Mouse (Mus musculus) embryonic facial prominence, embryonic 11.5 days (tissue): ENCODE results near the gene Mrps36. TPM values are rescaled to one million over a fixed set of nuclear protein-coding genes. Genes with fewer than 3 reads are reported as not detected.

Experiments
- ATAC-seq: fragments of 200-750 bp; cut with Nextera tagmentation; replicated peaks from 2 replicates; pipeline ENCODE4 v1.8.0; 2017; ENCODE audit warnings: low read depth; ENCODE audit not compliant: insufficient number of reproducible peaks, low FRiP score, low TSS enrichment
- DNase-seq: peaks from one replicate; pipeline ENCODE4 v3.0.0-alpha.2; 2015; ENCODE audit warnings: low spot score
- H3K27ac ChIP-seq: fragments of 300-500 bp; sonication (generic); replicated peaks from 2 replicates; pipeline ENCODE4 v1.5.1; 2014; ENCODE audit warnings: mild to moderate bottlenecking, low read depth, low read length, control low read depth
- H3K27me3 ChIP-seq: fragments of 300-500 bp; sonication (generic); 2 replicates; pipeline ENCODE4 v1.6.1; 2014; ENCODE audit warnings: mild to moderate bottlenecking, low read length, moderate library complexity, mixed read lengths; ENCODE audit not compliant: control insufficient read depth, insufficient read depth
- H3K36me3 ChIP-seq: fragments of 300-500 bp; sonication (generic); replicated peaks from 2 replicates; pipeline ENCODE4 v1.6.1; 2014; ENCODE audit warnings: low read depth, mild to moderate bottlenecking, low read length, moderate library complexity, mixed read lengths; ENCODE audit not compliant: control insufficient read depth, insufficient read depth
- H3K4me1 ChIP-seq: fragments of 300-500 bp; sonication (generic); 2 replicates; pipeline ENCODE4 v1.6.1; 2014; ENCODE audit warnings: low read length, mixed read lengths; ENCODE audit not compliant: control insufficient read depth, insufficient read depth
- H3K4me2 ChIP-seq: fragments of 300-500 bp; sonication (generic); 2 replicates; pipeline ENCODE4 v1.6.1; 2014; ENCODE audit warnings: low read depth, mild to moderate bottlenecking, control low read depth, low read length, moderate library complexity
- H3K4me3 ChIP-seq: fragments of 300-500 bp; sonication (generic); 2 replicates; pipeline ENCODE4 v1.5.1; 2014; ENCODE audit warnings: low read depth, low read length, control low read depth
- H3K9ac ChIP-seq: fragments of 300-500 bp; sonication (generic); replicated peaks from 2 replicates; pipeline ENCODE4 v1.6.1; 2014; ENCODE audit warnings: mild to moderate bottlenecking, control low read depth, low read length
- H3K9me3 ChIP-seq: fragments of 300-500 bp; sonication (generic); replicated peaks from 2 replicates; pipeline ENCODE4 v1.6.1; 2016; ENCODE audit warnings: mild to moderate bottlenecking, low read length, inconsistent platforms, mixed read lengths; ENCODE audit not compliant: control insufficient read depth
- WGBS: fragments of 180-500 bp; shearing (Covaris S2); extraction: QIAGEN DNeasy Blood & Tissue Kit; methylation state at CpG from one replicate; pipeline ENCODE4 v1.1.7; 2014; 5-methylcytosine and 5-hydroxymethylcytosine counted together
- polyA plus RNA-seq: library from polyadenylated mRNA; unstranded; fragments of >200 nt; fragmentation: Nextera tagmentation; extraction: Ambion mirVana; gene quantifications from 2 replicates; pipeline ENCODE4 v1.2.1, GENCODE M21; 2014

The Mrps36 gene
- polyA plus RNA-seq, 1 experiment from 2014 or later = 129 TPM

- Histone ChIP-seq H3K4me3 (no peak overlapping the region), H3K4me2 (no peak overlapping the region; the same call in 1 of the 2 replicates), H3K9me3 (no peaks in the 10 kb centered on the region), H3K9ac (no peak overlapping the region), H3K27ac (no peak overlapping the region), H3K36me3 (no peaks in the 10 kb centered on the region), H3K27me3 (no peaks in the 10 kb centered on the region), H3K4me1 (no peaks in the 10 kb centered on the region)
- no peak for ATAC-seq
- 58% methylated on average over 6 of the region's 6 CpGs for WGBS
- DNase-seq = no peak
These were observed 32.3 kb upstream of the Mrps36 start for GRCm38 (mm10) chr13:100776710-100777109.

DNA sequence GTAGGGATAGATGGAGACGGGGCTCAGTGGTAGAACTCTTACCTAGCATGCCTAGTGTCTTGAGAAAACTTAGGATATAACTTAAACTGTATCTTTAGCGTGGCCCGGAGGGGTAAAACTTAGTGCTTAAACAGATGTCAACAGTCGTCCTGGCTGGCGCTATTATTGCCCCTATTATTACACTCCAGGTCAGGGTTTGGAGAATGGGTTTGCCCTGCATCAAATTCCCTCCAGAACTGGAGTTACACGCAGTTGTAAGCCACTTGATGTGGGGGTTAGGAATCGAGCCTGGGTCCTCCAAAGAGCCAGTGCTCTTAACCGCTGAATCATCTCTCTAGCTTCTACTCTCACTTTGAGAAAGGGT lies 31.6 kb upstream of the Mrps36 start:
- peak overlapping the region; percentile 85; the same call in 1 of the 2 replicates for H3K9ac ChIP-seq
- peak; percentile 4; the same call in 1 of the 2 replicates for ATAC-seq

DNA sequence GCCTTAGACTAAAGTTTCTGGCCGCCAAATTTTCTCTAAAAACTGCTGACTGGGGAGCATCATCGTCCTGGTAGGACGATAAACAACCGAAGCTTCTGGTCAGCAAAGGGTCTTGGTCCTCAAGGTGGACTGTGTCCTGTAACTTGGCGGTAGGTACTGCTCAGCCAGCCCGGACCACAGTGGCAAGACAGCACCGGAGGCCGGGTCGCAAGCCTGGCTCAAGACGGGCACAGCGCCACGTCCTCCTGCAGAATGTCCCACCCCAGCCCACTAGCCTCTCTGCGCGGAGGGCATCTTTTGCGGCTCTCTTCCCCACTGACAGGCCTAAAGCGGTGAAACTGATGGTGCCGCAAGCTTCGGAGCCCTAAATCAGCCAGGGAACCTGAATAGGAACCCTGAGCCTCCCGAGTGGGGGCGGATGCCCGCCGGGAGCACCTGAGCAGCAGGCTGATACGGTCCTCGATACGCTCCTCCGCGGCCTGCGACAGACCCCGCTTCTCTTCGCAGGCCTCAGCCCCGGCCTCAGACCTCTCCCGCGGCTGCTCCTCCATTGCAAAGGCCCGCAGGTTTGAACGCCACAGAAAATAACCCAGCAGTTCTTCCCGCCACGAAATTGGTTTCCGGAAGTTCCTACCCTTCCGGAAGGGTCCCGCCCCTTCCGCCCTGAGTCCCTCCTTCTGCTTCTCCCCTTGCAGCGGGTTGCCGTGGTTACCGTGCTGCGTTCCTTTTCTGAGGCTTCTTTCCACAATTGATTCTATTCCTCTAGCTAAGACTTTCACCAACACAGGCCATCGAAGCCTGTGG lies 31.0 kb upstream of the Mrps36 start, which contains the start of gene Cenph:
Gene Cenph (minus strand): TSS at position 648 of the 804 bp plus-strand sequence.
- H3K9ac ChIP-seq = peak within 1 kb of the TSS; percentile 85

More for the DNA sequence above, 31.6 kb upstream of the Mrps36 start:
- Histone ChIP-seq H3K4me3 (peak overlapping the region; percentile 89), H3K27ac (no peak overlapping the region), H3K36me3 (peaks cover 2% of the 10 kb centered on the region; the same call in 1 of the 2 replicates), H3K9me3 (no peaks in the 10 kb centered on the region), H3K4me1 (no peaks in the 10 kb centered on the region), H3K27me3 (no peaks in the 10 kb centered on the region), H3K4me2 (peak overlapping the region; percentile 34)
- no peak for DNase-seq
- 18% methylated on average over 8 of the region's 8 CpGs for WGBS

DNA sequence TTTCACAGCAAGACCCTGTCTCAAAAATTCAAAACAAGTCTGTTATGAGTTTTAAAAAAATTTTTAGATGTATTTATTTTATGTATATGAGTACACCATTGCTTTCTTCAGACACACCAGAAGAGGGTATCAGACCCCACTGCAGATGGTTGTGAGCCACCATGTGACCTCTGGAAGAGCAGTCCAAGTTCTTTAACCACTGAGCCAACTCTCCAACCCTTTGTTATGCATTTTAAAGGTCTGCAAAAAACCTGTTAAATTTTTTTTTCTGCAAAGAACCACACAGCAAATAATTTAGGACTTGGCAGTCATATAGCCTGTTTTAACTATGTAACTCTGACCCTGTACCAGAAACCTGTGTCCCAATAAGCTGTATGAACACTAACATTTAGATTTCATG lies 30.2 kb upstream of the Mrps36 start:
- H3K4me3 ChIP-seq = peak overlapping the region; percentile 89
- no peaks in the 10 kb centered on the region for H3K27me3 ChIP-seq
- peaks cover 6% of the 10 kb centered on the region; the same call in 1 of the 2 replicates for H3K36me3 ChIP-seq
- peak overlapping the region; percentile 80 for H3K4me2 ChIP-seq
- no peak overlapping the region for H3K27ac ChIP-seq
- no peak for DNase-seq
- no peak for ATAC-seq
- peak overlapping the region; percentile 85 for H3K9ac ChIP-seq
- H3K9me3 ChIP-seq = no peaks in the 10 kb centered on the region
- no peaks in the 10 kb centered on the region for H3K4me1 ChIP-seq

More for the DNA sequence above, 31.0 kb upstream of the Mrps36 start, which contains the start of gene Cenph:
- H3K27ac ChIP-seq = no peak within 1 kb of the TSS; the same call in 1 of the 2 replicates
- H3K4me2 ChIP-seq = peak within 1 kb of the TSS; percentile 80
- peak; percentile 95 for DNase-seq
- peak; percentile 90 for ATAC-seq
- H3K4me3 ChIP-seq = peak within 1 kb of the TSS; percentile 89
- no peaks in the 10 kb centered on the region for H3K27me3 ChIP-seq
- no peaks in the 10 kb centered on the region for H3K9me3 ChIP-seq
- H3K4me1 ChIP-seq = no peaks in the 10 kb centered on the region
- H3K36me3 ChIP-seq = peaks cover 6% of the 10 kb centered on the region; the same call in 1 of the 2 replicates
- WGBS = under 1% methylated on average over 46 of the region's 46 CpGs

- H3K27me3 ChIP-seq = no peaks in the 10 kb centered on the region
- peaks cover 2% of the 10 kb centered on the region; the same call in 1 of the 2 replicates for H3K36me3 ChIP-seq
- no peaks in the 10 kb centered on the region for H3K4me1 ChIP-seq
- ATAC-seq (no peak), DNase-seq (no peak)
- H3K9ac ChIP-seq = no peak overlapping the region
- H3K4me2 ChIP-seq = no peak overlapping the region
- no peak overlapping the region for H3K4me3 ChIP-seq
- no peaks in the 10 kb centered on the region for H3K9me3 ChIP-seq
- WGBS = 83% methylated on average over 2 of the region's 2 CpGs
- no peak overlapping the region for H3K27ac ChIP-seq
These were observed 10.9 kb upstream of the Mrps36 start for GRCm38 (mm10) chr13:100755329-100755728.

- H3K4me1 ChIP-seq = no peaks in the 10 kb centered on the region
- H3K4me2 ChIP-seq = no peak overlapping the region
- no peak overlapping the region for H3K27ac ChIP-seq
- H3K9ac ChIP-seq = no peak overlapping the region
- H3K27me3 ChIP-seq = no peaks in the 10 kb centered on the region
- no peaks in the 10 kb centered on the region for H3K9me3 ChIP-seq
- no peak for ATAC-seq
- no peaks in the 10 kb centered on the region for H3K36me3 ChIP-seq
- H3K4me3 ChIP-seq = no peak overlapping the region
- 67% methylated on average over 4 of the region's 4 CpGs for WGBS
- no peak for DNase-seq
These were observed 9.7 kb upstream of the Mrps36 start for GRCm38 (mm10) chr13:100754186-100754585.

GRCm38 (mm10) chr13:100753011-100753410 lies 8.6 kb upstream of the Mrps36 start:
- H3K36me3 ChIP-seq = no peaks in the 10 kb centered on the region
- H3K4me1 ChIP-seq = no peaks in the 10 kb centered on the region
- ATAC-seq (no peak), DNase-seq (no peak)
- H3K27ac ChIP-seq = no peak overlapping the region
- no peak overlapping the region for H3K9ac ChIP-seq
- no peaks in the 10 kb centered on the region for H3K9me3 ChIP-seq
- no peak overlapping the region for H3K4me2 ChIP-seq
- 77% methylated on average over 6 of the region's 6 CpGs for WGBS
- H3K27me3 ChIP-seq = no peaks in the 10 kb centered on the region
- no peak overlapping the region for H3K4me3 ChIP-seq

DNA sequence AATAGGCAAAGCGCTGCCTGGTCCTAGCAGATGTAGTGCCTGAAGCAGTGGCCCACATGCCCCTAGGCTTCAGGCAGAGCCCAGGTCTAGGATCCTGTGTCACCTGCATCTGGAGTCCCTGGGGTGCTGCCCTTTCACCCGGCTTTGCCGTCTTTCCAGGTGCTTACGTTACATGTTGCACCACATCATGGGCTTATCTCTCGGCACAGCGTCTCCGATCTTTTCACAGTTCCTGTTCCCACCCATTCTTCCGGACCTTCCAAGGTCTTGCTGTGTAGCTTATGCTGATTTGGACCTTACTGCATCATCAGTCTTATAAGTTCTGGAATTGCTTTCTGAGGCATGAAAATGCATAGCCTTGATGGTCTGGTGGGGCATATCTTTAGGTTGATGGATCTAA lies 8.1 kb upstream of the Mrps36 start:
- WGBS = 87% methylated on average over 8 of the region's 8 CpGs
- H3K4me1 ChIP-seq = no peaks in the 10 kb centered on the region
- ATAC-seq (no peak), DNase-seq (no peak)
- H3K4me2 ChIP-seq = no peak overlapping the region
- H3K27me3 ChIP-seq = no peaks in the 10 kb centered on the region
- no peak overlapping the region for H3K9ac ChIP-seq
- no peaks in the 10 kb centered on the region for H3K36me3 ChIP-seq
- H3K27ac ChIP-seq = no peak overlapping the region
- H3K9me3 ChIP-seq = no peaks in the 10 kb centered on the region
- no peak overlapping the region for H3K4me3 ChIP-seq
